ENCODE assay signal across 7 mouse cellular contexts in the genomic region with DNA sequence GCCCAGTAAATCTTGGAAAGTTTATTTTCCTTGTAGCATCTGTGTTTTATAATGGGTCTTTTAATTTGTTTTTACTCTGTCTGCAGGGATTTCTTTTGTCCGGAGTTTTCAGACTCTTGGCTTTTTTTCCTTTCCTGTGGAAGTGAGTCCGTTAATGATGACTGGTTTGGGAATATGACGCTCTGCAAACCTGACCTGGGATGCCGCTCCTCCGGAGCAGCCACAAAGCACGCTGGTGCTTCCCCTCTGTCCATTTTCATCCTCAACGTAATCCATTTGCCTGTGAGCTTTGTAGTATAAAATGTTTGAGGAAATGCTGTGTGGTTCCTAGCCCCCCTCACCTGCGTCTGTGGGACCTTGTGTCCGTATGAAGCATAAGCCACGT.
DNase-seq lines count a peak whose midpoint lies in the region; ATAC-seq lines count a peak whose summit lies in the region.

No protein-coding gene starts in this region.

- ATAC-seq in hindbrain, embryonic 11.5 days (ENCODE audit: low FRiP score) = no peak
- ATAC-seq in hindbrain, embryonic 12.5 days (ENCODE audit: low FRiP score) = no peak
- no peak for ATAC-seq in embryonic facial prominence, embryonic 11.5 days (replicated peaks; ENCODE audit: insufficient number of reproducible peaks, low FRiP score, low TSS enrichment, low read depth)
- no peak for ATAC-seq in heart, embryonic 16.5 days (replicated peaks; ENCODE audit: extremely low read depth, insufficient read depth, low FRiP score)
- no peak for ATAC-seq in liver, embryonic 13.5 days (ENCODE audit: low read depth)

- no peak overlapping the region for H3K4me2 ChIP-seq in hindbrain, embryonic 11.5 days (replicated peaks; ENCODE audit: low read depth, low read length)
- H3K4me2 ChIP-seq in hindbrain, embryonic 12.5 days (replicated peaks) = no peak overlapping the region
- 0 out of 2 replicates have a peak overlapping the region, but pooled peaks have one; percentile 10 for H3K4me2 ChIP-seq in embryonic facial prominence, embryonic 11.5 days (ENCODE audit: low read depth, low read length)
- peak overlapping the region; percentile 64 for H3K4me2 ChIP-seq in heart, embryonic 16.5 days (ENCODE audit: low read depth, low read length)
- no peak overlapping the region for H3K4me2 ChIP-seq in liver, embryonic 13.5 days

- WGBS in hindbrain, embryonic 11.5 days = 40% methylated on average over 10 of the region's 10 CpGs
- 37% methylated on average over 10 of the region's 10 CpGs for WGBS in hindbrain, embryonic 12.5 days
- WGBS in embryonic facial prominence, embryonic 11.5 days = 20% methylated on average over 10 of the region's 10 CpGs
- 28% methylated on average over 10 of the region's 10 CpGs for WGBS in heart, embryonic 16.5 days
- WGBS in liver, embryonic 13.5 days (ENCODE audit: insufficient replicate concordance) = 41% methylated on average over 10 of the region's 10 CpGs

- no peak overlapping the region for H3K27ac ChIP-seq in hindbrain, embryonic 11.5 days (ENCODE audit: low read depth, low read length)
- no peak overlapping the region for H3K27ac ChIP-seq in hindbrain, embryonic 12.5 days
- H3K27ac ChIP-seq in embryonic facial prominence, embryonic 11.5 days (replicated peaks; ENCODE audit: low read depth, low read length) = peak overlapping the region; percentile 36; the same call in 1 of the 2 replicates
- peak overlapping the region; percentile 77 for H3K27ac ChIP-seq in heart, embryonic 16.5 days (ENCODE audit: low read length)
- H3K27ac ChIP-seq in liver, embryonic 13.5 days = peak overlapping the region; percentile 32; the same call in 1 of the 2 replicates

- DNase-seq in hindbrain, embryonic 11.5 days (ENCODE audit: low spot score) = peak; percentile 19
- peak; percentile 31 for DNase-seq in embryonic facial prominence, embryonic 11.5 days (ENCODE audit: low spot score)
- DNase-seq in liver, embryonic 13.5 days = no peak
- DNase-seq in urinary bladder, adult 2 months (ENCODE audit: low spot score) = no peak
- no peak for DNase-seq in frontal cortex, postnatal 14 days (ENCODE audit: low spot score in 2 of 2)

- H3K9ac ChIP-seq in hindbrain, embryonic 11.5 days (ENCODE audit: low read depth, low read length) = no peak overlapping the region
- H3K9ac ChIP-seq in hindbrain, embryonic 12.5 days = no peak overlapping the region
- H3K9ac ChIP-seq in embryonic facial prominence, embryonic 11.5 days (replicated peaks; ENCODE audit: low read length) = peak overlapping the region; percentile 29; the same call in 1 of the 2 replicates
- no peak overlapping the region for H3K9ac ChIP-seq in heart, embryonic 16.5 days (ENCODE audit: low read length)
- no peak overlapping the region for H3K9ac ChIP-seq in liver, embryonic 13.5 days

- no peaks in the 10 kb centered on the region for H3K9me3 ChIP-seq in hindbrain, embryonic 11.5 days (ENCODE audit: control insufficient read depth, low read length)
- no peaks in the 10 kb centered on the region for H3K9me3 ChIP-seq in hindbrain, embryonic 12.5 days (replicated peaks)
- no peaks in the 10 kb centered on the region for H3K9me3 ChIP-seq in embryonic facial prominence, embryonic 11.5 days (replicated peaks; ENCODE audit: control insufficient read depth, low read length)
- no peaks in the 10 kb centered on the region for H3K9me3 ChIP-seq in heart, embryonic 16.5 days (replicated peaks; ENCODE audit: control insufficient read depth, low read length)
- no peaks in the 10 kb centered on the region for H3K9me3 ChIP-seq in liver, embryonic 13.5 days (replicated peaks)

- H3K4me1 ChIP-seq in hindbrain, embryonic 11.5 days (replicated peaks; ENCODE audit: control insufficient read depth, insufficient read depth, low read length) = peaks cover 10% of the 10 kb centered on the region
- H3K4me1 ChIP-seq in hindbrain, embryonic 12.5 days = peaks cover 33% of the 10 kb centered on the region
- H3K4me1 ChIP-seq in embryonic facial prominence, embryonic 11.5 days (ENCODE audit: control insufficient read depth, insufficient read depth, low read length) = peaks cover 6% of the 10 kb centered on the region
- peaks cover 26% of the 10 kb centered on the region for H3K4me1 ChIP-seq in heart, embryonic 16.5 days (ENCODE audit: control insufficient read depth, insufficient read depth, low read length)
- peaks cover 32% of the 10 kb centered on the region for H3K4me1 ChIP-seq in liver, embryonic 13.5 days (replicated peaks)

- no peak overlapping the region for H3K4me3 ChIP-seq in hindbrain, embryonic 11.5 days (ENCODE audit: low read depth, low read length)
- no peak overlapping the region for H3K4me3 ChIP-seq in hindbrain, embryonic 12.5 days
- no peak overlapping the region for H3K4me3 ChIP-seq in embryonic facial prominence, embryonic 11.5 days (ENCODE audit: low read depth, low read length)
- H3K4me3 ChIP-seq in heart, embryonic 16.5 days (ENCODE audit: low read length) = peak overlapping the region; percentile 30
- H3K4me3 ChIP-seq in liver, embryonic 13.5 days (replicated peaks) = no peak overlapping the region

- peaks cover 8% of the 10 kb centered on the region for H3K27me3 ChIP-seq in hindbrain, embryonic 11.5 days (ENCODE audit: control insufficient read depth, insufficient read depth, low read length)
- H3K27me3 ChIP-seq in hindbrain, embryonic 12.5 days = peaks cover 32% of the 10 kb centered on the region
- H3K27me3 ChIP-seq in embryonic facial prominence, embryonic 11.5 days (ENCODE audit: control insufficient read depth, insufficient read depth, low read length) = no peaks in the 10 kb centered on the region
- peaks cover 8% of the 10 kb centered on the region for H3K27me3 ChIP-seq in heart, embryonic 16.5 days (ENCODE audit: control insufficient read depth, insufficient read depth, low read length)
- peaks cover 34% of the 10 kb centered on the region for H3K27me3 ChIP-seq in liver, embryonic 13.5 days

- no peaks in the 10 kb centered on the region for H3K36me3 ChIP-seq in hindbrain, embryonic 11.5 days (ENCODE audit: control insufficient read depth, insufficient read depth, low read length)
- no peaks in the 10 kb centered on the region for H3K36me3 ChIP-seq in hindbrain, embryonic 12.5 days
- no peaks in the 10 kb centered on the region for H3K36me3 ChIP-seq in embryonic facial prominence, embryonic 11.5 days (replicated peaks; ENCODE audit: control insufficient read depth, insufficient read depth, low read depth, low read length)
- no peaks in the 10 kb centered on the region for H3K36me3 ChIP-seq in heart, embryonic 16.5 days (ENCODE audit: control insufficient read depth, insufficient read depth)
- H3K36me3 ChIP-seq in liver, embryonic 13.5 days = no peaks in the 10 kb centered on the region

Comparison
In these comparisons a context has a peak if more than half of its experiments do, and no peak if none do; other contexts are left out.
1. DNase-seq: peak in hindbrain, embryonic 11.5 days (single experiment) and embryonic facial prominence, embryonic 11.5 days (single experiment); none in liver, embryonic 13.5 days (single experiment), urinary bladder, adult 2 months (single experiment) and frontal cortex, postnatal 14 days (0 of 2).
2. H3K27ac ChIP-seq: peak in embryonic facial prominence, embryonic 11.5 days (single experiment), heart, embryonic 16.5 days (single experiment) and liver, embryonic 13.5 days (single experiment); none in hindbrain, embryonic 11.5 days (single experiment) and hindbrain, embryonic 12.5 days (single experiment).
3. H3K4me2 ChIP-seq: peak in embryonic facial prominence, embryonic 11.5 days (single experiment) and heart, embryonic 16.5 days (single experiment); none in hindbrain, embryonic 11.5 days (single experiment), hindbrain, embryonic 12.5 days (single experiment) and liver, embryonic 13.5 days (single experiment).